Mouse (Mus musculus) intestine, embryonic 15.5 days (tissue): ENCODE measurements at regions not wholly inside any gene's neighbourhood (a gene's known extent, or its start where the extent isn't known, plus 50 kb on each side); places are given as distances from the start of the nearest gene placed in this dataset.

Source experiments
- ATAC-seq: fragments of 200-750 bp; cut with Nextera tagmentation; 2 replicates; pipeline ENCODE4 v1.8.0; 2017; ENCODE audit warnings: moderate TSS enrichment, moderate library complexity
- H3K27ac ChIP-seq: fragments of 300-500 bp; sonication (generic); 2 replicates; pipeline ENCODE4 v1.5.1; 2015; ENCODE audit warnings: mild to moderate bottlenecking, inconsistent platforms
- H3K27me3 ChIP-seq: fragments of 300-500 bp; sonication (generic); replicated peaks from 2 replicates; pipeline ENCODE4 v1.6.1; 2015; ENCODE audit warnings: inconsistent platforms
- H3K36me3 ChIP-seq: fragments of 300-500 bp; sonication (generic); 2 replicates; pipeline ENCODE4 v1.6.1; 2015; ENCODE audit warnings: inconsistent platforms
- H3K4me1 ChIP-seq: fragments of 300-500 bp; sonication (generic); replicated peaks from 2 replicates; pipeline ENCODE4 v1.6.1; 2015; ENCODE audit warnings: inconsistent platforms
- H3K4me2 ChIP-seq: fragments of 300-500 bp; sonication (generic); replicated peaks from 2 replicates; pipeline ENCODE4 v1.6.1; 2015; ENCODE audit warnings: mild to moderate bottlenecking, inconsistent platforms
- H3K4me3 ChIP-seq: fragments of 300-500 bp; sonication (generic); replicated peaks from 2 replicates; pipeline ENCODE4 v1.5.1; 2015; ENCODE audit warnings: inconsistent platforms
- H3K9ac ChIP-seq: fragments of 300-500 bp; sonication (generic); 2 replicates; pipeline ENCODE4 v1.6.1; 2015; ENCODE audit warnings: inconsistent platforms
- H3K9me3 ChIP-seq: fragments of 300-500 bp; sonication (generic); 2 replicates; pipeline ENCODE4 v1.6.1; 2016; ENCODE audit warnings: inconsistent platforms
- WGBS: fragments of 180-500 bp; shearing (Covaris S2); methylation state at CpG from one replicate; pipeline ENCODE4 v1.1.7; 2015; 5-methylcytosine and 5-hydroxymethylcytosine counted together

DNA sequence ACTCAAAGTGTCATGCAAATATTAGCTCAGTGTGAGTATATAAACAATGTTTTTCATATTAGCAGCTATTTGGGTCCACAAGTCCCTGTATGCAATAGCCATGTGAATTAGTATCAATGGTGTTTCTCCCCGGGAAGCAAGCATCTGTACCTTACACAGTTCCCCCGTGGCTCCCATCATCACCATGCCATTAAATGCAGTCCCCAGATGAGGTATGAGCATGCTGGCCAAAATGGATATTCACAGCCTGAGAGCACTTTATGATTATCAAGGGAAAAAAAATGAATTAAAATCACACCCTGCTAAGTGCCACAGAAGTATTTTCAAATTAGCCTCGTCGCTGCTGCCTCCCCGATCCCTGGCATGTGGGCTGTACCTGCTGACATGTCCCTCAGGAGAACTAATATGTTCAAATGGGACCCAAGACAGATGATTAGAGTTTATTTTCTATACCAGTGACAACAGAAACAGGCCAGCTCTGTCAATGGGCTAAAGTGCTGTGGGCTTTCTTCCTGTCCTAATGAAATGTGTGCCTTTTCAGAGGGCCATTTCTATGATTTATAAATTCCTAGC, 64.4 kb upstream of the Onecut1 start:
- H3K4me3 ChIP-seq = no peak overlapping the region
- no peaks in the 10 kb centered on the region for H3K9me3 ChIP-seq
- no peaks in the 10 kb centered on the region for H3K36me3 ChIP-seq
- H3K9ac ChIP-seq = no peak overlapping the region
- no peaks in the 10 kb centered on the region for H3K27me3 ChIP-seq
- no peak overlapping the region for H3K4me2 ChIP-seq
- H3K4me1 ChIP-seq = no peaks in the 10 kb centered on the region
- H3K27ac ChIP-seq = no peak overlapping the region
- WGBS = 81% methylated on average over 5 of the region's 5 CpGs
- ATAC-seq = no peak

DNA sequence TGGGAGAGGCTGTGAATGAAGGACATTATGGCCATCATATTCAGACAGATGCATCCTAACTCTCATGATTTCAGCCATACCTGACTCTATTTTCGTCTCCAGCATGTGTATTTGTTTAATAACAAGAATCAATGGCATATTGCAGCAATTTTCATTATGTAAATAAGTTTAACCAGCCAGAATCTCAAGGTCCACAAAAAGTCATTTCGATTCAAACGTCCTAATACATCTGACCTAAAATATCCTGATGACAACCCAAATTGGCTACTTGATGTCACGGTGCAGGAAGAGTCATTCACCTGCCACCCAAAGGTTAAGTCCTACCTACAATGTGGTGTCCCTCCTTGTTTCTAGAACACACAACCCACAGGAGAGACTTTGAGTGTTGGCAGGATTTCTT, 60.6 kb upstream of the Onecut1 start:
- Histone ChIP-seq H3K36me3 (no peaks in the 10 kb centered on the region), H3K27me3 (no peaks in the 10 kb centered on the region), H3K9ac (no peak overlapping the region), H3K27ac (no peak overlapping the region), H3K9me3 (no peaks in the 10 kb centered on the region), H3K4me2 (no peak overlapping the region), H3K4me1 (no peaks in the 10 kb centered on the region), H3K4me3 (no peak overlapping the region)
- ATAC-seq = no peak
- WGBS = 71% methylated on average over 4 of the region's 4 CpGs

DNA sequence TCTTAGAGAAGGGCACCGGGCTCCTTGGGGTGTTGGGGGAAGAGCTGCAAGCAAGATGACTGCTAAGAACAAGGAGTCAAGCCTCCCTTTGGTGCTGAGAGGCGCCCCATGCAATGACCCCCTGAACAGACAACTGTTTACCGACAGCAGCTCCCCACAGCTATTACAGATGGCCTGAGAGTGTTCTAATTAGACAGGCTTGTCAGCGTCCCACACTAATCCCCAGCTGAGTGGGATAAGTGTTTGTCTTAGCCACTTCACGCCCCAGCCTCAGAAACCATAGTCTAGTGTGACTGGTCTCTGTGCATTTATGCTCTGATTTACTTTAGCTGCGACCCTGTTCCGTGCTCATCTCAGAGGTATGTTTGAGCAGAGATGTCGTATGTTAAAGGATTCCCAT, 50.3 kb upstream of the Onecut1 start:
- Histone ChIP-seq H3K9me3 (no peaks in the 10 kb centered on the region), H3K9ac (no peak overlapping the region), H3K4me2 (no peak overlapping the region), H3K4me3 (no peak overlapping the region), H3K4me1 (no peaks in the 10 kb centered on the region), H3K36me3 (no peaks in the 10 kb centered on the region), H3K27ac (no peak overlapping the region), H3K27me3 (no peaks in the 10 kb centered on the region)
- WGBS = 38% methylated on average over 8 of the region's 8 CpGs
- no peak for ATAC-seq
